Mouse (Mus musculus) retina, postnatal 1 day (tissue): Measurements from ENCODE around the gene Gpr31b.
"Not testable (repeated sequence)": the region's sequence is repeated elsewhere in the genome, so short reads cannot be mapped to it uniquely, and the experiment has no call there.

Experiments
- DNase-seq: peaks from one replicate; pipeline ENCODE4 v3.0.0-alpha.2; 2012

The Gpr31b gene

DNA sequence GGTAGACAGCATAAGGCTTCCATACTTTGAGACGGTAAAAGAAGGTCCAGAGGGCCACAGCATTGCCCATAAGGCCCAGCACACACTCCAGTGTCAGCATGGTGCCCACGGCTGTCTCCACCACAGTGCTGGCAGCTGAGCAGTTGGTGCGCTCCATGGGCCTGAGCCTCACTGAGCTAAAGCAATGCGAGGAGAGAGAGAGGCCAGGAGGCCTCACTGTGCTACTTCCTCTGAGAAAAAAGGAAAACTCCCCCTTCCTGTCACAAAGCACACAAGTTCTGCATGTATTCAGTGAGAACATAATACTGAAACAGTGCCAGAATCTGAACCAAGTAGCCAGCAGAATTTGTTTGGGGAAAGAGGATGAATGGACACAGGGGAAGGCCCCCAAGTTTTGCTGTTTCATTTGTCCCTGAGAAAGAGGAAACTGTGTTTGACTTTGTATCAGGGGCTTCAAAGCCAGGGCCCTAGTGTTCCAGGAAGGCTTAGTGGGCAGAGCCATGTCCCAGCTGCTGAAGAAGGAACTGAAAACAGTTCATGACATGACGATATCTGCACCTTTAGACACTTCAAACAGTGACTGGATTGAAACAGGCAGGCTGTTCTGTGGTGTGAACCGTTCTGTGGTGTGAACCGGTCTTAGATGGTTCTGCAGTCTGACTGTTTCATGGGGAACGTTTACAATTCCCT is at the start of gene Gpr31b:
Gene Gpr31b, minus strand, starts transcription at position 173 of the 690 bp plus-strand sequence.
- DNase-seq: not testable (repeated sequence)

DNA sequence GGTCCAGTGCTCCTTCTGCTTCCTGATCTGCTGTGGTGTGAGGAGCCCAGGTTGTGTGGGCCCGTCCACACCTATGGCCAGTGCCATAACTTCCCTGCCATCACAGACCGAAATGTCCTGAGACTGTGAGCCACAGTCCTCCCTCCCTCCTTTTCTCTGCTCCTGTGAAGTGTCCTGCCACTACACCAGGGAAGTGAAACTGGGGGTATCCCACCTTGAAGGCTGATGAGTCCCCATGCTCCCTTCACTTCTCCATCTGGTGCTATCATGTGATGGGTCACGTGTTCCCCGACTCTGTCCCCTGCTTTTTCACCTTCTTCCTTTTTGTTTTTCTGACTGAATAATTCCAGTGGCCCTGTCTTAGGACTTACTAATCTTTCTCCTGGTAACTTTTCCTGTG is 40.9 kb upstream of the Gpr31b start:
- DNase-seq: not testable (repeated sequence)

DNA sequence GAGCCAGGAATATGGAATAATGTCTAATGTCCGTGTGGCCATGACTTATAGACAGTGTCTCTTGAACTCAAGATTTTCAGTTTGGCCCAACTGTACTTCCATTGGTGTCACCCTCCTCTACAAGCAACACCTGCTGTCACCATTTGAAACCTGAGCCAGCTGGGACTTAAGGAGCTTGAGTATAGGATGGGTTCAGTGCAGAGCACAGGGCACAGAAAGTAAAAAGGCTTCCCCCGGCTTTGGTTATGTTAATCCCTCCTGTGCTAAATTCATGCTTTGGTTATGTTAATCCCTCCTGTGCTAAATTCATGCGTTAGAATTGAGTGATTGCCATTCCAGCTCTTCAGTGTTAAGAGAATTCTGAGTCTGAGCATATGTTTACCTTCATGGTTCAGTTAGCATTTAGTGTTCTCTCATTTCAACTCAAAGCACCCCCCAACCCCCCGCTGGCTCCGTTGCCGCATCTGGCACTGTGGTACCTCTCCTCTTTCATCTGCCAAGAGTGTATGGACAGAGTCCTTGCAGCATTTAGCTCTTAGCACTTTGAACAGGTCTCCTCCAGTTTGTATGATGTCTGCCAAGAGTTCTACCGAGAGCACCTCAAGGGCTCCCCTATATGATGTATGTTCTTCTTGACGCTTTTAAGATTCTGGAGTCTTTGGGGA is 40.1 kb upstream of the Gpr31b start:
- peak; percentile 1 for DNase-seq

DNA sequence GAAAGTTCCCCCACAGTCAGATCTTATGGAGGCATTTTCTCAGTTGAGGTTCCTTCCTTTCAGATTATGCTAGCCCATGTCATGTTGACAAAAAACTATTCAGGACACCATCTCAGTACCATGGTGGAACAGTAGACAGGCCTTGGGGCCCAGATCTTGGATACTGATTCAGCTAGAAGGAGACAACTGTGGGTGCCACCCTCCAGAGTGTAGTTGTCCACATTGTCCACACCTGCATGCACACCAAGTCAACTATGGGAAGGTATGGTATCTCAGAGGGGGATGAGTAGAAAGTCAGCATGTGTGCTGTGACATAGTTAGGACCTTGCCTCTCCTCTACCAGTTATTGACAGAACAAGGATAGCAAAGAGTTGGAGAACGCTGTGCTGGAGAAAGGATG is 39.4 kb upstream of the Gpr31b start:
- DNase-seq: not testable (repeated sequence)

DNA sequence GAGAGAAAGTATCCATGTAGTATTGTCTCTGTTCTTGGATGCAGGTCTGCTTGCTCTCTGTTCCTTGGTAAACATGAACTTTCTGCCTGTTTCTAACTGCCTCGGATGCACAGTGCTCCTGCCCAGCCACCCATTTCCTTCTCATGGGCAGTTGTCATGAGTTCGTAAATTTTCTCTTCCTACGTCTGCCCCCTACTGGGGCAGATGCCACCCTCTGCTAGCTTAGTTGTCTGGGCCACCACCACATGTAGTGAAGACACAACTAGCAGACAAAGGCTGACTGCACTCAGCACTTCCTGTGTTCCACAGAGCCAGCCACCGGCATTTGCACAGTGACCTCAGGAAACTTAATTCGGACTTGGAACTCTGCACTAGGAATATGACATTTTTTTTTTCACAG is 17.1 kb upstream of the Gpr31b start:
- not testable (repeated sequence) for DNase-seq

DNA sequence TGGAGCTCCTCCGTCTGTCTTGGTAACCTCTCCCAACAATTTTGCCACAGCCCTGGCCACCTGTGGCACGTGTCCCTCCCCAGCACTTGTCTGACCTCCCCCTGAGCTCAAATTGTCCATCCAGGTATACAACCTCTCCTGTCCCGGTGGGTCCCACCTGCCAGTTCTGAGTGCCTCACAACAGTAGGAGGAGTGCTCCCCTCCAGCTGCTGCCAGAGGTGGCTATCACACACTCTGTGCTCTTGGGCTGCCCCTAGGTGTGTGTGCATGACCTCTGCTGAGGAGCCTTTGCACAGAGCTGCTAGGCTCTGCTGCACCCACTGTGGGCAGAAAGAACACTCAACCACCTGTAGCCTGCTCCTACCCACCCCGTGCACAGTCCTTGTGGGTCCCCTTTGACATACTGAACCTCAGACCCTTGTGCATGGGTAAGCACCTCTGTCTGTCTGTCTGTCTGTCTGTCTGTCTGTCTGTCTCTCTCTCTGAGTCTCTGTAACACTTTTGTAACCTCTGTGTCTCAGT is 15.8 kb upstream of the Gpr31b start:
- DNase-seq: not testable (repeated sequence)

DNA sequence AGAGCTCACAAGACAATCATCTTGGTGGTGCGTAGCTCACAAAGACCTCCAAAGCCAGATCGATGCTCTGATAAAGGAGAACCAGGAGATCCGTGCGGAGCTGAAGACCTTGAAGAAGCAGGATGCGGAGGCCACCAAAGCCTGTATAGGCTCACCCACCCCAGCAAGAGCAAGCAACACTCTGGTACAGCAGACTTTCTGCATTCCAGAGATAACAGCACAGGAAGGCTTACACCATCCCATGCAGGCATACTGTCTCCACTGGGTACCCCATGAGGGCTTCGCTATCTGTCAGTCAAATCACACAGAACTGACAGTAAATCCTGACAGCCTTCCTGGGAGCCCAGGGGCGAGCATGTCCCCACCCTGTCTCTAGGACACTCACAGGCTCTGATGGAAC is 10.8 kb upstream of the Gpr31b start:
- not testable (repeated sequence) for DNase-seq

DNA sequence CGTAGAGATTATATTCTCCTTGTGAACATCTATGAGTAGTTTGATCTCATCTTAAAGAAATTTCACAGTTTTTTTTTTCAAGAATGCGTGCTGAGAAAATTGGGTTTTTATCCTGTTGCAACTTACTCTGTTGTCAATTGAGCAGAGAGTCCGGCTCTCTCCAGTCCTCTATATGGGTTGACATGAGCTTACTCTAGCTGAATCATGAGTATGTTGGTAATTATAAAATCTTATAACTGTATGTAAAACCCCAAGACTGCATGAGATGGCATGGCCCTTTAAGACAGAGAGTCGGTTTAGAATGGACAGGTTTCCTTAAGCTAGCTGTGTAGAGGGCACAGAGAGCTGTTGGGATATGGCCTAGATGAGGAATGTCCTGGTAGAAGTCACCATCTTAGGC is 8.7 kb upstream of the Gpr31b start, which contains the start of gene Tcp10b:
Gene Tcp10b, plus strand, starts transcription at position 301 of the 400 bp plus-strand sequence.
- not testable (repeated sequence) for DNase-seq

DNA sequence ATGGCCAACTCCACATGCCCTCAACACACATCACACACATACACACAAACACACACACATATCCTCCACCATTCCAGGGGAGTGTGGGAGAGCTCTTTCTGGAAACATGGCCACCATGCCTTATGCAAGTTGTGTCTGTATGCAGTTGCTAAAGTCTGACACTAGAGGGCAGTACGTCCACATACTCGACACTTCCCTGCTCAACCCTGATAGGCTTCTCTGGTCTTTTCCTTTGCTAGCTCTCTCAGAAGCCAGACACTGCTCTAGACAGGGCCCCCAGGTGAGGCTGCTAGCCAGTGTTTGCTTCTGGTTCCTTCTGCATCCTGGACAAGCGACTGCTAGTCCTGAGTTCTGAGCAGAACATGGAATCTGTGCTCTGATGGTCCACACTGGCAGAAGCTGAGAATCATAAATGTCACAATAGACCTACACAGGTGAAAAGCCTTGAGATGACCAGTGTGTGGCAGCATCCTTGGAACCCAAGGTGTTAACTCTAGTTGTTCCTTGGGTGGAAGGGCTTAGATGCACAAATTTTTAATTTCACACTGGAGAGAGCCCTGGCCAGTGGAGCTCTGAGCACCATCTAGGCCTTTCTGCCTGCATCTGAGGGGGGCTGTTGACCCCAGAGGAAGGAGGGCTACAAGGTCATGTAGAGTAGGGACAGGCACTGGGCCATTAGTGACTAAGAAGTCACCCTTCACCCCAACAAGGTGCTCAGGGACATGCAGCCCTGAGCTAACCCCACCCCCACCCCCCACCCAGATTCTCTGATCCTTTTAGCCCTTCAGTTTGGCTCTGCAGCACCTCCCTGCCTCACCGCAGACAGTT is 8.0 kb downstream of the Gpr31b start:
- DNase-seq: peak; percentile 76

DNA sequence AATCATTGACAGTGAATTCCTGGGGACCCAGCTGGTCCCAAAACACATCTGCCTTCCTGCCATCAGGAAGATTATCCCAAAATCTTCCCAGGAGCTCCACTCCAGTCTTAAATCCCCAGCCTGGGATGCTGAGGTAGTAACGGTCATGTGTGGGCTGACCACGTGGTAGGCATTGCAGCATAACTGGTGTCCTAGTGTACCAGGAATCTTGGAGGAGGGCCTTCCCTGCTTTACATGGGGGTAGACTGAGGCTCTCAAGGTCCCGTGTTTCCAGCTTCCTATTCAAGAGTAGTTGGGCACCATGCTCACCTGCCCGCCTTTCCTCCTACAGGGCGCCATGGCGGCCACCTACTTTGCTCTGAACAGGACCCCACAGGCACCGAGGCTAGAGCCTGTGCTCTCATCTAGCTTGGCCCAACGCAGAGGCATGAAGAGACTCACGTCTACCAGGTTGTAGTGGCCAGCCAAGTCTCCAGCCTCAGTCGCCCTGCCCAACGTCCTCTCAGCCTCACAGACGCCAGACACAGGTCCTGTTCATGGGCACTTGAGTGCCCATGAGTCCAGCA is 15.4 kb downstream of the Gpr31b start:
- DNase-seq: not testable (repeated sequence)

DNA sequence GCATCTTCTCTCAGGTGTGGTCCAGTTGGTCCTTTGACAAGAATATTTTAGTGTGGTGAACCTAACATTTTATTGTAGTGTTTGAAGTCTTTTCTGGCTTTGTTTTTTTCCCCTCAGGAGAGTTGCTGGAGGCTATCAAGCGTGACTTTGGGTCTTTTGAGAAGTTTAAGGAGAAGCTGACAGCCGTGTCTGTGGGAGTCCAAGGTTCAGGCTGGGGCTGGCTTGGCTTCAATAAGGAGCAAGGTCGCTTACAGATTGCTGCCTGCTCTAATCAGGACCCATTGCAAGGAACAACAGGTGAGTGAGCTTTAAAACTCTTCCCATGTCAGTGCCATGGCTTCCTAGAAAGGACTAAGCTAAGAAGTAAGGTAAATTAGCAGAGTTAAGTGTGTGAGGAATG is 38.8 kb downstream of the Gpr31b start:
- DNase-seq: no peak

DNA sequence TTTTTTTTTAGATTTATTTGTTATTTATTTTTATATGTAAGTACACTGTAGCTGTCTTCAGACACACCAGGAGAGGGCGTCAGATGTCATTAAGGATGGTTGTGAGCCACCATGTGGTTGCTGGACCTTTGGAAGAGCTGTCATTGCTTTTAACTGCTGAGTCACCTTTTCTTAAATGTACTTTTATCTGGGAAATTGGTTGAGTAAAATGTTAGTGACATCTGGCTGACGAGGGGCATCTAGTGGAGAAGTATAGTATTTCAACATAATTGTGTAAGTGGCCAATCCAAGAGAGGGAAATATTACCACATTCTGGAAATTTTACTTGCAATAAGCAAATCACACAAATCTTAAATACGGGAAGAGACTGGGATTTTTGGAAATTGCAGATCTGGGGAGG is 42.2 kb downstream of the Gpr31b start:
- DNase-seq: peak; percentile 80

DNA sequence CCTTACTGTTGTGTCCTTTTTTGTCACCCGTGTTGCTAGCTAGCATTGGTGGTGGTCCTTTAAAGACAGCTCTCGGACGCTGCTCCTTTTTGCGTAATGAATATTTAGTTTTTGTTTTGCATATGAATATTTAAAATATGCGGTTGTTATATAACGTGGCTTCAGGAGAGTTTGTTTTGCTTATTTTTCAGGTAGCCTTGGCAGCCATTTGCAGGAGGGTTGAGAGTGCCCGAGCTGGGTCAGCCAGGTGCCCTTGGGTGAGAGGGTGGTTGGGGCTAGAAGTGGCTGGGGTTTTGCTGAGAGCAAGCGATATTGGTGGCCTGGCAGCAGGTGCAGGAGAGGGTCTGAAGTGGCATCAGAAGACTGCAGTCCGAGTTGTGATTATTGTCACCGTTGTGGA is 43.6 kb downstream of the Gpr31b start:
- no peak for DNase-seq

DNA sequence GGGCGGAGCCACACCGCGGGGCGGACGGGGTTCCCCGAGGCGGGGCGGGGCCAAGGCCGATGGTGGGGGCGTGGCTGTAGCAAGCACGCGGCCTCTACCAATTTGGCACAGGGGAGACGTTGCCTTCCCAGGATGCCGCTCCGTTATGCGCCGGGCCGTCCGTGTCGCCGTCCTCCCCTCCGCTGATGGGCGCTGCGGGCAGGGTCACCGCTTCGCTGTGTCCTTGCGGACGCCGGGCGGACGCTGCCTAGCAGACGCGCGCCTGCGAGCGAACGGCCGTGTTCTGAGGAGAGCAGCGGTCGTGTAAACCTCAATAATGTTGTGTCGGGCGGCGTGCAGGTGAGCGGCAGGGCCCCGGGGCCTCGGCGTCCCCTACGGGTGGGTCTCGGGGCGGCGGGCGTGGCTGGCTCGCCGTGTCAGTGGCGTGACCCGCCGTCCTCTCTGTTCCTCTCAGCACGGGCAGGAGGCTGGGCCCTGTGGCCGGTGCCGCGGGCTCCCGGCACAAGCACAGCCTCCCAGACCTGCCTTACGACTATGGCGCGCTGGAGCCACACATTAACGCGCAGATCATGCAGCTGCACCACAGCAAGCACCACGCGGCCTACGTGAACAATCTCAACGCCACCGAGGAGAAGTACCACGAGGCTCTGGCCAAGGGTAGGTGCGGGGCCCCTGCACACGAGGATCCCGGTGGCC is 44.2 kb downstream of the Gpr31b start:
- DNase-seq: peak; percentile 98

DNA sequence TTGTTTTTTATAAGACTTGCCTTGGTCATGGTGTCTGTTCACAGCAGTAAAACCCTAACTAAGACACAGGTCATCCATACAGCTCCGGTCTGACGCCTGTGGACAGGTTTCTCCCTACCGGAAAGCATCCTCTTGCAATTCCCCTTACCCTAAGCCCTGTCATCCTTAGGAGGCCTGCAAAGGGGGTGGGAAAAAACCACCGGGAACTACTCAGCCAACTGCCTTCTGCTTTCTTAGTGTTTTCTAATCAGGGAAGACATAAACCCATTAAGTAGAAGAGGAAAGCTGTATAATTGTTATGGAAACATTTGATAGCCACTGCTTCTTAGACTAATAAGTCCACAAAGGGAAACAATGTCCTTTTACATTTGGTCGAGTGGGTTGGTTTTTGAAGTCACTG is 45.1 kb downstream of the Gpr31b start:
- peak; percentile 56 for DNase-seq

DNA sequence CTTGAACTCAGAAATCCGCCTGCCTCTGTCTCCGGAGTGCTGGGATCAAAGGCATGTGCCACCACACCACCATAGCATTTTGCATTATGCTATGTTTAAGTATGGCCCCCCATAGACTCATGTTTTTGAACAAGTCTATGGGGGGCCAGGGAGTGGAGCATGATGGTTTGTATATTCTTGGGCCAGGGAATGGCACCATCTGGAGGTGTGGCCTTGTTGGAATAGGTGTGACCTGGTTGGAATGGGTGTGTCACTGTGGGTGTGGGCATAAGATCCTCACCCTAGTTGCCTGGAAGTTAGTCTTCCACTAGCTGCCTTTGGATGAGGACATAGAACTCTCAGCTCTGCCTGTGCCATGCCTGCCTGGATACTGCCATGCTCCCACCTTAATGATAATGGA is 45.5 kb downstream of the Gpr31b start, which contains the start of gene Sod2:
Gene Sod2, plus strand, starts transcription at position 301 of the 400 bp plus-strand sequence.
- DNase-seq: not testable (repeated sequence)

DNA sequence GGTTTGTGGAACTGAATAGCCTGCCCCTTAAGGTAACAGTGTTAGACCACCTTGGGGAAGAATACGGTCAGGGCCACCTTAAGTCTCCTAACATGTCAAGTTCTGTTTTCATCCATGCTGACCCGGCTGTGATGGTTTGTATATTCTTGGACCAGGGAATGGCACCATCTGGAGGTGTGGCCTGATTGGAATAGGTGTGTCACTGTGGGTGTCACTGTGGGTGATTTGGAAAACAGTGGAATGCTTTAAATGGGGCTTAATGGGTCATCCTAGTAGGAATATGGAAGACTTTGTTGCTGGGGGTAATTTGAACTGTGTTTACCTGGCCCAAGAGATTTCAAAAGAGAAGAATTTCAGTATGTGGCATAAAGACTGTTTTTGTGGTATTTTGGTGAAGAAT is 47.7 kb downstream of the Gpr31b start:
- DNase-seq: not testable (repeated sequence)

DNA sequence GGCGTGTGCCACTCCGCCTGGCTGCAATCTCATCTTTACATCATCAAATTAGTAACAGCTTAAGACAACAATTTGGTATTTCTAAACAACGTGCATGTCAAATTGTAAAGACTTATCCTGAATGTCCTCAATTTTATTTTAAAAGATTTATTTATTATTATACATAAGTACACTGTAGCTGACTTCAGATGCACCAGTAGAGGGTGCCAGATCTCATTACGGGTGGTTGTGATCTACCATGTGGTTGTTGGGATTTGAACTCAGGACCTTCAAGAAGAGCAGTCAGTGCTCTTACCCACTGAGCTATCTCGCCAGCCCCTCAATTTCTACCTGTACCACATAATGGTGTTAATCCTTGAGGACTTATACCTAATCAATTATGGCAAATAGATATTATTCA is 49.9 kb downstream of the Gpr31b start:
- not testable (repeated sequence) for DNase-seq
